Mouse (Mus musculus) myocyte (in vitro differentiated cells): ENCODE results near the gene Sag. TPM values are rescaled to one million over a fixed set of nuclear protein-coding genes. Genes with fewer than 3 reads are reported as not detected.
A peak's percentile ranks its signal among the peaks of the same experiment; 100 is the strongest.

Experiments
- H3K27me3 ChIP-seq: one replicate; pipeline ENCODE4 v1.6.1; 2011; ENCODE audit not compliant: control insufficient read depth, insufficient read depth, insufficient read length
- H3K36me3 ChIP-seq: one replicate; pipeline ENCODE4 v1.6.1; 2011; ENCODE audit not compliant: control insufficient read depth, insufficient read depth
- H3K4me2 ChIP-seq: one replicate; pipeline ENCODE4 v1.6.1; 2011; ENCODE audit warnings: low read depth, control low read depth
- H3K4me3 ChIP-seq: one replicate; pipeline ENCODE4 v1.5.1; 2011; ENCODE audit warnings: mild to moderate bottlenecking, control low read depth, moderate library complexity
- H3K79me2 ChIP-seq: one replicate; pipeline ENCODE4 v1.6.1; 2011; ENCODE audit not compliant: control insufficient read depth, insufficient read depth
- H3ac ChIP-seq: one replicate; pipeline ENCODE4 v1.6.1; 2011; ENCODE audit not compliant: control insufficient read depth, insufficient read length
- CEBPB ChIP-seq: IDR thresholded peaks from 2 replicates; pipeline ENCODE4 v1.6.1; 2011; ENCODE audit warnings: mild to moderate bottlenecking, moderate library complexity; ENCODE audit not compliant: poor library complexity, insufficient read depth, severe bottlenecking
- E2F4 ChIP-seq: IDR thresholded peaks from one replicate; pipeline ENCODE4 v1.6.1; 2011; ENCODE audit warnings: mild to moderate bottlenecking, control low read depth, moderate library complexity; ENCODE audit not compliant: insufficient read depth
- MAX ChIP-seq: IDR thresholded peaks from one replicate; pipeline ENCODE4 v1.6.1; 2011; ENCODE audit warnings: low read depth, mild to moderate bottlenecking, control low read depth
- MYOD1 ChIP-seq, 3 experiments: IDR thresholded peaks; one replicate each; pipeline ENCODE4 v1.6.1; 2011; ENCODE audit warnings: control low read depth in 2 of 3, low read depth in 2 of 3, mild to moderate bottlenecking in 2 of 3, moderate library complexity in 1 of 3; ENCODE audit not compliant: insufficient read length in 2 of 3, control insufficient read depth in 1 of 3
- MYOG ChIP-seq, 3 experiments: IDR thresholded peaks; one replicate each; pipeline ENCODE4 v1.6.1; 2011; ENCODE audit warnings: control low read depth in 2 of 3, low read depth in 2 of 3, mild to moderate bottlenecking in 2 of 3; ENCODE audit not compliant: insufficient read length in 2 of 3, control insufficient read depth in 1 of 3, insufficient read depth in 1 of 3
- POLR2A ChIP-seq: IDR thresholded peaks from one replicate; pipeline ENCODE4 v1.6.1; 2011; ENCODE audit warnings: low read depth, mild to moderate bottlenecking, control low read depth, moderate library complexity; ENCODE audit not compliant: insufficient read length
- POLR2AphosphoS2 ChIP-seq: IDR thresholded peaks from one replicate; pipeline ENCODE4 v1.6.1; 2011; ENCODE audit warnings: low read depth, control low read depth; ENCODE audit not compliant: insufficient read length
- REST ChIP-seq: IDR thresholded peaks from one replicate; pipeline ENCODE4 v1.6.1; 2011; ENCODE audit warnings: mild to moderate bottlenecking, control low read depth, moderate library complexity; ENCODE audit not compliant: insufficient read depth, insufficient read length
- SRF ChIP-seq: IDR thresholded peaks from one replicate; pipeline ENCODE4 v1.6.1; 2011; ENCODE audit warnings: low read depth; ENCODE audit not compliant: control insufficient read depth, insufficient read length
- TCF12 ChIP-seq: IDR thresholded peaks from one replicate; pipeline ENCODE4 v1.6.1; 2011; ENCODE audit warnings: mild to moderate bottlenecking, control low read depth; ENCODE audit not compliant: poor library complexity, insufficient read depth, severe bottlenecking
- TCF3 ChIP-seq: IDR thresholded peaks from one replicate; pipeline ENCODE4 v1.6.1; 2011; ENCODE audit warnings: low read depth, control low read depth; ENCODE audit not compliant: insufficient read length
- USF1 ChIP-seq: IDR thresholded peaks from one replicate; pipeline ENCODE4 v1.6.1; 2011; ENCODE audit warnings: low read depth, mild to moderate bottlenecking, control low read depth, moderate library complexity
- polyA plus RNA-seq: library from polyadenylated mRNA; unstranded; fragments of >200 nt; fragmentation: generic; extraction: Trizol; gene quantifications from one replicate; pipeline ENCODE4 v1.2.1, GENCODE M21; 2012; ENCODE audit warnings: missing spikeins

The Sag gene
- polyA plus RNA-seq, 1 experiment, result 0.72 TPM

GRCm38 (mm10) chr1:87858031-87858430, 54.6 kb downstream of the Sag start:
- peaks cover 91% of the 10 kb centered on the region for H3K79me2 ChIP-seq

GRCm38 (mm10) chr1:87858529-87858928, 55.0 kb downstream of the Sag start:
- Histone ChIP-seq H3K4me2 (no peak overlapping the region), H3K79me2 (peaks cover 95% of the 10 kb centered on the region), H3ac (no peak overlapping the region), H3K4me3 (no peak overlapping the region), H3K27me3 (no peaks in the 10 kb centered on the region), H3K36me3 (no peaks in the 10 kb centered on the region)
- no peak for TF ChIP-seq POLR2AphosphoS2
- TF ChIP-seq MYOG (IDR thresholded peaks at IDR 0.05; ENCODE audit: control insufficient read depth in 1 of 3, insufficient read depth in 1 of 3, insufficient read length in 2 of 3, low read depth in 2 of 3), result no peak
- no peak for TF ChIP-seq POLR2A
- no peak for TF ChIP-seq MAX
- no peak for TF ChIP-seq CEBPB
- no peak for TF ChIP-seq TCF3
- no peak for TF ChIP-seq TCF12
- TF ChIP-seq MYOD1 (IDR thresholded peaks at IDR 0.05; ENCODE audit: control insufficient read depth in 1 of 3, insufficient read length in 2 of 3, low read depth in 2 of 3), result no peak
- TF ChIP-seq REST, result no peak
- no peak for TF ChIP-seq USF1
- TF ChIP-seq E2F4, result no peak
- TF ChIP-seq SRF, result no peak

More at GRCm38 (mm10) chr1:87858031-87858430, 54.6 kb downstream of the Sag start:
- Histone ChIP-seq H3ac (no peak overlapping the region), H3K4me2 (no peak overlapping the region), H3K4me3 (no peak overlapping the region), H3K36me3 (no peaks in the 10 kb centered on the region), H3K27me3 (no peaks in the 10 kb centered on the region)
- no peak for TF ChIP-seq TCF3
- no peak for TF ChIP-seq MAX
- TF ChIP-seq SRF, result no peak
- TF ChIP-seq POLR2A, result no peak
- TF ChIP-seq TCF12, result no peak
- TF ChIP-seq E2F4, result no peak
- no peak for TF ChIP-seq CEBPB
- no peak for TF ChIP-seq MYOG (IDR thresholded peaks at IDR 0.05; ENCODE audit: control insufficient read depth in 1 of 3, insufficient read depth in 1 of 3, insufficient read length in 2 of 3, low read depth in 2 of 3)
- TF ChIP-seq REST, result no peak
- TF ChIP-seq MYOD1 (IDR thresholded peaks at IDR 0.05; ENCODE audit: control insufficient read depth in 1 of 3, insufficient read length in 2 of 3, low read depth in 2 of 3), result no peak
- TF ChIP-seq USF1, result no peak
- TF ChIP-seq POLR2AphosphoS2, result no peak

- no peak overlapping the region for H3K4me3 ChIP-seq
- H3K27me3 ChIP-seq, result no peaks in the 10 kb centered on the region
- TF ChIP-seq E2F4 (no peak), MYOD1 (IDR thresholded peaks at IDR 0.05; ENCODE audit: control insufficient read depth in 1 of 3, insufficient read length in 2 of 3, low read depth in 2 of 3) (no peak), SRF (no peak), REST (no peak), POLR2AphosphoS2 (no peak), USF1 (no peak)
- H3K79me2 ChIP-seq, result peaks cover 96% of the 10 kb centered on the region
- no peak overlapping the region for H3ac ChIP-seq
- peaks cover under 1% of the 10 kb centered on the region for H3K36me3 ChIP-seq
- no peak overlapping the region for H3K4me2 ChIP-seq
These were observed 60.1 kb downstream of the Sag start for GRCm38 (mm10) chr1:87863602-87864001.

- Histone ChIP-seq H3K4me2 (no peak overlapping the region), H3K4me3 (no peak overlapping the region), H3K36me3 (peaks cover 4% of the 10 kb centered on the region), H3K27me3 (no peaks in the 10 kb centered on the region), H3K79me2 (peaks cover 96% of the 10 kb centered on the region), H3ac (no peak overlapping the region)
- TF ChIP-seq USF1, result no peak
- TF ChIP-seq CEBPB, result no peak
- no peak for TF ChIP-seq MAX
- TF ChIP-seq TCF12, result no peak
- TF ChIP-seq POLR2A, result no peak
- no peak for TF ChIP-seq TCF3
- no peak for TF ChIP-seq MYOG (IDR thresholded peaks at IDR 0.05; ENCODE audit: control insufficient read depth in 1 of 3, insufficient read depth in 1 of 3, insufficient read length in 2 of 3, low read depth in 2 of 3)
- no peak for TF ChIP-seq REST
- TF ChIP-seq MYOD1 (IDR thresholded peaks at IDR 0.05; ENCODE audit: control insufficient read depth in 1 of 3, insufficient read length in 2 of 3, low read depth in 2 of 3), result no peak
- TF ChIP-seq POLR2AphosphoS2, result no peak
- no peak for TF ChIP-seq SRF
These were observed 61.4 kb downstream of the Sag start for GRCm38 (mm10) chr1:87864889-87865288.

- no peak overlapping the region for H3K4me3 ChIP-seq
- TF ChIP-seq MYOG (IDR thresholded peaks at IDR 0.05; ENCODE audit: control insufficient read depth in 1 of 3, insufficient read depth in 1 of 3, insufficient read length in 2 of 3, low read depth in 2 of 3), result peak in 1 of 3 experiments; percentile 80
- no peak for TF ChIP-seq SRF
- TF ChIP-seq MYOD1 (IDR thresholded peaks at IDR 0.05; ENCODE audit: control insufficient read depth in 1 of 3, insufficient read length in 2 of 3, low read depth in 2 of 3), result peak in 2 of 3 experiments; percentile 29 to 48
- H3K27me3 ChIP-seq, result no peaks in the 10 kb centered on the region
These were observed 63.2 kb downstream of the Sag start for GRCm38 (mm10) chr1:87866672-87867071.

More at GRCm38 (mm10) chr1:87866672-87867071, 63.2 kb downstream of the Sag start:
- Histone ChIP-seq H3K4me2 (peak overlapping the region; percentile 42), H3K36me3 (peaks cover 4% of the 10 kb centered on the region), H3ac (no peak overlapping the region), H3K79me2 (peaks cover 95% of the 10 kb centered on the region)
